Mouse (Mus musculus) hindbrain, postnatal 0 days (tissue): Measurements from ENCODE around the gene Ccdc83. TPM values are rescaled to one million over a fixed set of nuclear protein-coding genes. Genes with fewer than 3 reads are reported as not detected.
A peak's percentile ranks its signal among the peaks of the same experiment; 100 is the strongest.

Source experiments
- ATAC-seq: fragments of 200-750 bp; cut with Nextera tagmentation; 2 replicates; pipeline ENCODE4 v1.8.0; 2017; ENCODE audit warnings: mild to moderate bottlenecking, moderate TSS enrichment, moderate library complexity
- DNase-seq: peaks from one replicate; pipeline ENCODE4 v3.0.0-alpha.2; 2015; ENCODE audit warnings: low spot score
- H3K27ac ChIP-seq: fragments of 300-500 bp; sonication (generic); 2 replicates; pipeline ENCODE4 v1.5.1; 2014; ENCODE audit warnings: mild to moderate bottlenecking
- H3K27me3 ChIP-seq: fragments of 300-500 bp; sonication (generic); 2 replicates; pipeline ENCODE4 v1.6.1; 2014; ENCODE audit warnings: low read length, mixed read lengths; ENCODE audit not compliant: insufficient read depth
- H3K36me3 ChIP-seq: fragments of 300-500 bp; sonication (generic); 2 replicates; pipeline ENCODE4 v1.6.1; 2014; ENCODE audit warnings: low read length, mixed read lengths; ENCODE audit not compliant: insufficient read depth
- H3K4me1 ChIP-seq: fragments of 300-500 bp; sonication (generic); 2 replicates; pipeline ENCODE4 v1.6.1; 2014; ENCODE audit warnings: antibody characterized with exemption, low read length, mixed read lengths; ENCODE audit not compliant: insufficient read depth
- H3K4me2 ChIP-seq: fragments of 300-500 bp; sonication (generic); 2 replicates; pipeline ENCODE4 v1.6.1; 2014; ENCODE audit warnings: low read depth, mild to moderate bottlenecking, low read length, moderate library complexity, mixed read lengths
- H3K4me3 ChIP-seq: fragments of 300-500 bp; sonication (generic); 2 replicates; pipeline ENCODE4 v1.5.1; 2014; ENCODE audit warnings: low read length
- H3K9ac ChIP-seq: fragments of 300-500 bp; sonication (generic); replicated peaks from 2 replicates; pipeline ENCODE4 v1.6.1; 2014; ENCODE audit warnings: mild to moderate bottlenecking, low read length, moderate library complexity, mixed read lengths
- H3K9me3 ChIP-seq: fragments of 300-500 bp; sonication (generic); 2 replicates; pipeline ENCODE4 v1.6.1; 2016; ENCODE audit warnings: low read length, mixed read lengths
- CTCF ChIP-seq: IDR thresholded peaks from 2 replicates; pipeline ENCODE4 v1.5.1; 2016; ENCODE audit warnings: antibody characterized with exemption, control low read depth, low read depth
- WGBS: fragments of 180-500 bp; shearing (Covaris S2); extraction: QIAGEN DNeasy Blood & Tissue Kit; methylation state at CpG from one replicate; pipeline ENCODE4 v1.1.7; 2014; 5-methylcytosine and 5-hydroxymethylcytosine counted together
- polyA plus RNA-seq: library from polyadenylated mRNA; unstranded; fragments of >200 nt; fragmentation: Nextera tagmentation; extraction: Ambion mirVana; gene quantifications from 2 replicates; pipeline ENCODE4 v1.2.1, GENCODE M21; 2015
- total RNA-seq: library from RNA; depleted of rRNA; stranded (reverse); fragments of >200 nt; gene quantifications from 2 replicates; pipeline ENCODE4 v1.2.3, GENCODE M21; 2014

The Ccdc83 gene
- total and polyA plus RNA-seq, 2 experiments from 2014 or later = not detected

- DNase-seq = peak; percentile 28
- Histone ChIP-seq H3K27ac (0 out of 2 replicates have a peak overlapping the region, but pooled peaks have one; percentile 22), H3K36me3 (no peaks in the 10 kb centered on the region), H3K4me2 (no peak overlapping the region), H3K9me3 (no peaks in the 10 kb centered on the region), H3K27me3 (no peaks in the 10 kb centered on the region), H3K4me1 (no peaks in the 10 kb centered on the region), H3K4me3 (no peak overlapping the region), H3K9ac (no peak overlapping the region)
- WGBS = 16% methylated on average over 7 of the region's 7 CpGs
- no peak for TF ChIP-seq CTCF
- ATAC-seq = no peak
Observed at GRCm38 (mm10) chr7:90261902-90262599, 3.5 kb downstream of the Ccdc83 start.

GRCm38 (mm10) chr7:90259899-90260298, 5.7 kb downstream of the Ccdc83 start:
- Histone ChIP-seq H3K9ac (no peak overlapping the region), H3K4me1 (no peaks in the 10 kb centered on the region), H3K27me3 (no peaks in the 10 kb centered on the region), H3K4me3 (no peak overlapping the region), H3K27ac (no peak overlapping the region), H3K36me3 (no peaks in the 10 kb centered on the region), H3K9me3 (no peaks in the 10 kb centered on the region), H3K4me2 (no peak overlapping the region)
- TF ChIP-seq CTCF = no peak
- DNase-seq (no peak), ATAC-seq (no peak)
- 86% methylated on average over 2 of the region's 2 CpGs for WGBS

GRCm38 (mm10) chr7:90258701-90259100, 6.9 kb downstream of the Ccdc83 start:
- ATAC-seq (no peak), DNase-seq (no peak)
- TF ChIP-seq CTCF = no peak
- WGBS = 93% methylated on average over 2 of the region's 2 CpGs
- no peak overlapping the region for H3K27ac ChIP-seq
- H3K9ac ChIP-seq = no peak overlapping the region
- no peaks in the 10 kb centered on the region for H3K36me3 ChIP-seq
- H3K4me1 ChIP-seq = no peaks in the 10 kb centered on the region
- H3K9me3 ChIP-seq = no peaks in the 10 kb centered on the region
- H3K4me2 ChIP-seq = no peak overlapping the region
- H3K4me3 ChIP-seq = no peak overlapping the region
- no peaks in the 10 kb centered on the region for H3K27me3 ChIP-seq

- Histone ChIP-seq H3K9ac (no peak overlapping the region), H3K36me3 (no peaks in the 10 kb centered on the region), H3K4me2 (no peak overlapping the region), H3K4me1 (no peaks in the 10 kb centered on the region), H3K4me3 (no peak overlapping the region), H3K27me3 (no peaks in the 10 kb centered on the region), H3K27ac (no peak overlapping the region), H3K9me3 (no peaks in the 10 kb centered on the region)
- 79% methylated on average over 5 of the region's 5 CpGs for WGBS
- TF ChIP-seq CTCF = peak; percentile 32; the same call in 1 of the 2 replicates
- ATAC-seq = no peak
- DNase-seq = no peak
Observed at GRCm38 (mm10) chr7:90252946-90253345, 12.6 kb downstream of the Ccdc83 start.

DNA sequence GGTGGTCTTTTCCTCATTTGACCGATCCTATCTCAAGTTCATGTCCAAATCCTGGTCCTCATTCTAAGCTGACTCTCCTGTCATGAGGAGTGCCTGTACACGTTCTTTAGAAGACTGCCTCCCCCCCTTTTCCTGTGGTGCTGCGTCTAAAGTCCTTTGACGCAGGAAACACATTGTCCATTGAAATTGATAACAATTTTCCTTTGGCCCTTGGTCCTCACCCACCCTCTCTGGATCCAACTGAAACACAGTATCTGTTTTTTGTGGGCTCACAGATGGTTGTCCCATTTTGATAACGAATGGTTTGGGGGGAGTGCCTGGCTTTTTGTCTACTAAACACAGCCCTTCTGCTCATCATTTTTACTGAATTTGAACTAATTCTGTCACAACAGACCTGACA, 21.9 kb downstream of the Ccdc83 start:
- no peak overlapping the region for H3K9ac ChIP-seq
- H3K4me2 ChIP-seq = no peak overlapping the region
- H3K9me3 ChIP-seq = no peaks in the 10 kb centered on the region
- WGBS = 81% methylated on average over 5 of the region's 5 CpGs
- H3K27ac ChIP-seq = no peak overlapping the region
- no peaks in the 10 kb centered on the region for H3K27me3 ChIP-seq
- no peaks in the 10 kb centered on the region for H3K4me1 ChIP-seq
- ATAC-seq = no peak
- TF ChIP-seq CTCF = no peak
- no peaks in the 10 kb centered on the region for H3K36me3 ChIP-seq
- H3K4me3 ChIP-seq = no peak overlapping the region
- no peak for DNase-seq

- no peaks in the 10 kb centered on the region for H3K36me3 ChIP-seq
- WGBS = 87% methylated on average over 6 of the region's 6 CpGs
- H3K4me1 ChIP-seq = no peaks in the 10 kb centered on the region
- no peak for TF ChIP-seq CTCF
- no peak for DNase-seq
- no peak overlapping the region for H3K4me3 ChIP-seq
- H3K27ac ChIP-seq = no peak overlapping the region
- no peaks in the 10 kb centered on the region for H3K27me3 ChIP-seq
- no peak for ATAC-seq
- H3K9ac ChIP-seq = no peak overlapping the region
- no peak overlapping the region for H3K4me2 ChIP-seq
- H3K9me3 ChIP-seq = no peaks in the 10 kb centered on the region
Observed at GRCm38 (mm10) chr7:90243151-90243550, 22.4 kb downstream of the Ccdc83 start.

DNA sequence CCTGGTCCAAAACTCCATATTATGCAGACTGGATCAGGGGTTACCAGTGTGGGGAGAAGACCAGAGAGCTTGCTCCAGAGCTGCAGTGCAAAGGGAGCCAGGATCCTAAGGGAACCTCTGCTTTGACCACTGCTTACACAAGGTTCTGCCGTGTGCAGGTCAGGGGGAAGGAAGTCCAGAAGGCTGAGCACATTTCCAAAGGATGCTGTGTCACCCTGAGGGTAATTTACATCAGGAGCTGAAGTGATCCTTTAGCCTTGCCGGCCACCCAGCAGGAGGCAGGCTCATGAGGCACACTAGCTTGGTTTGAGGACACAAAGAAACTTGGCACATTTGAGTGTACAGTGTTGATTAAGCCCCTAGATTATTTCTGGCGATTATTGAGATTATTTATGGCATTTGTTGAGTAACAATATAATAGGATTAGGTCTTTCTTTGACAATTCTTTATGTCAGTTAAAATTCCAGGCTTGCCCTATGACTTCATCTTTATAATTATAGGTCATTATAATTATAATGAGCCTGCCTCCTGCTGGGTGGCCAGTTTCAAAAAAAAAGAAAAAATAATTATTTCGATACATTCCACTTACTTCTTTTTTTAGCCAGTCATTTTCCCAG, 29.2 kb downstream of the Ccdc83 start:
- no peak for DNase-seq
- no peak for ATAC-seq
- H3K27me3 ChIP-seq = no peaks in the 10 kb centered on the region
- no peak overlapping the region for H3K4me3 ChIP-seq
- no peak for TF ChIP-seq CTCF
- no peak overlapping the region for H3K27ac ChIP-seq
- no peaks in the 10 kb centered on the region for H3K36me3 ChIP-seq
- H3K9me3 ChIP-seq = no peaks in the 10 kb centered on the region
- no peaks in the 10 kb centered on the region for H3K4me1 ChIP-seq
- H3K4me2 ChIP-seq = no peak overlapping the region
- 51% methylated on average over 4 of the region's 4 CpGs for WGBS
- H3K9ac ChIP-seq = no peak overlapping the region
